Mouse (Mus musculus) liver, embryonic 16.5 days (tissue): ENCODE measurements around the gene Tcerg1l. TPM values are rescaled to one million over a fixed set of nuclear protein-coding genes. Genes with fewer than 3 reads are reported as not detected.

ENCODE experiments used
- ATAC-seq: fragments of 200-750 bp; cut with Nextera tagmentation; 2 replicates; pipeline ENCODE4 v1.8.0; 2017; ENCODE audit warnings: low read depth, mild to moderate bottlenecking, moderate number of reproducible peaks, moderate library complexity
- H3K27ac ChIP-seq: fragments of 300-500 bp; sonication (generic); 2 replicates; pipeline ENCODE4 v1.5.1; 2014; ENCODE audit warnings: mild to moderate bottlenecking, low read length
- H3K27me3 ChIP-seq: fragments of 300-500 bp; sonication (generic); 2 replicates; pipeline ENCODE4 v1.6.1; 2014; ENCODE audit warnings: low read depth, low read length, mixed read lengths; ENCODE audit not compliant: control insufficient read depth, insufficient read depth
- H3K36me3 ChIP-seq: fragments of 300-500 bp; sonication (generic); 2 replicates; pipeline ENCODE4 v1.6.1; 2014; ENCODE audit warnings: mild to moderate bottlenecking; ENCODE audit not compliant: control insufficient read depth, insufficient read depth
- H3K4me1 ChIP-seq: fragments of 300-500 bp; sonication (generic); 2 replicates; pipeline ENCODE4 v1.6.1; 2014; ENCODE audit warnings: low read depth, low read length, mixed read lengths; ENCODE audit not compliant: control insufficient read depth
- H3K4me2 ChIP-seq: fragments of 300-500 bp; sonication (generic); 2 replicates; pipeline ENCODE4 v1.6.1; 2014; ENCODE audit warnings: low read depth, low read length, mixed read lengths
- H3K4me3 ChIP-seq: fragments of 300-500 bp; sonication (generic); 2 replicates; pipeline ENCODE4 v1.5.1; 2014; ENCODE audit warnings: low read depth, mild to moderate bottlenecking, low read length
- H3K9ac ChIP-seq: fragments of 300-500 bp; sonication (generic); 2 replicates; pipeline ENCODE4 v1.6.1; 2014; ENCODE audit warnings: low read depth, low read length
- H3K9me3 ChIP-seq: fragments of 300-500 bp; sonication (generic); replicated peaks from 2 replicates; pipeline ENCODE4 v1.6.1; 2016; ENCODE audit warnings: low read length; ENCODE audit not compliant: control insufficient read depth
- WGBS: fragments of 180-500 bp; shearing (Covaris S2); extraction: QIAGEN DNeasy Blood & Tissue Kit; methylation state at CpG from one replicate; pipeline ENCODE4 v1.1.7; 2014; ENCODE audit not compliant: insufficient replicate concordance; 5-methylcytosine and 5-hydroxymethylcytosine counted together
- polyA plus RNA-seq: library from polyadenylated mRNA; unstranded; fragments of >200 nt; fragmentation: Nextera tagmentation; extraction: Ambion mirVana; gene quantifications from 2 replicates; pipeline ENCODE4 v1.2.1, GENCODE M21; 2015

Gene Tcerg1l
- polyA plus RNA-seq, 1 experiment from 2014 or later = not detected

- H3K9ac ChIP-seq = no peak overlapping the region
- no peak overlapping the region for H3K4me3 ChIP-seq
- no peak for ATAC-seq
- H3K36me3 ChIP-seq = no peaks in the 10 kb centered on the region
- H3K27me3 ChIP-seq = peaks cover 31% of the 10 kb centered on the region
- no peak overlapping the region for H3K27ac ChIP-seq
- WGBS = 68% methylated on average over 8 of the region's 8 CpGs
- H3K4me2 ChIP-seq = no peak overlapping the region
- no peaks in the 10 kb centered on the region; the same call in 1 of the 2 replicates for H3K4me1 ChIP-seq
- no peaks in the 10 kb centered on the region for H3K9me3 ChIP-seq
These were observed 3.2 kb upstream of the Tcerg1l start for GRCm38 (mm10) chr7:138400506-138401272.

GRCm38 (mm10) chr7:138398182-138398793 lies 758 bp upstream of the Tcerg1l start:
- H3K27me3 ChIP-seq = peaks cover 31% of the 10 kb centered on the region
- H3K9me3 ChIP-seq = no peaks in the 10 kb centered on the region
- no peak overlapping the region for H3K4me2 ChIP-seq
- ATAC-seq = no peak
- H3K4me3 ChIP-seq = no peak overlapping the region
- H3K27ac ChIP-seq = no peak overlapping the region
- no peaks in the 10 kb centered on the region; the same call in 1 of the 2 replicates for H3K4me1 ChIP-seq
- H3K9ac ChIP-seq = no peak overlapping the region
- H3K36me3 ChIP-seq = no peaks in the 10 kb centered on the region
- 5% methylated on average over 21 of the region's 21 CpGs for WGBS

- ATAC-seq = no peak
- no peaks in the 10 kb centered on the region for H3K9me3 ChIP-seq
- peak overlapping the region; percentile 13; the same call in 1 of the 2 replicates for H3K4me3 ChIP-seq
- H3K4me1 ChIP-seq = no peaks in the 10 kb centered on the region; the same call in 1 of the 2 replicates
- no peak overlapping the region for H3K27ac ChIP-seq
- H3K4me2 ChIP-seq = peak overlapping the region; percentile 30
- H3K9ac ChIP-seq = no peak overlapping the region
- WGBS = 2% methylated on average over 38 of the region's 41 CpGs
- H3K36me3 ChIP-seq = no peaks in the 10 kb centered on the region
- peaks cover 31% of the 10 kb centered on the region for H3K27me3 ChIP-seq
These were observed 556 bp downstream of the Tcerg1l start for GRCm38 (mm10) chr7:138396863-138397484.

- no peak for ATAC-seq
- no peak overlapping the region for H3K4me2 ChIP-seq
- 36% methylated on average over 13 of the region's 13 CpGs for WGBS
These were observed 1.2 kb downstream of the Tcerg1l start for GRCm38 (mm10) chr7:138396109-138396862.

GRCm38 (mm10) chr7:138389941-138390340 lies 7.6 kb downstream of the Tcerg1l start:
- H3K36me3 ChIP-seq = no peaks in the 10 kb centered on the region
- H3K9me3 ChIP-seq = no peaks in the 10 kb centered on the region
- H3K4me1 ChIP-seq = no peaks in the 10 kb centered on the region
- no peak for ATAC-seq
- no peak overlapping the region for H3K27ac ChIP-seq
- H3K4me3 ChIP-seq = no peak overlapping the region
- no peak overlapping the region for H3K4me2 ChIP-seq
- H3K27me3 ChIP-seq = no peaks in the 10 kb centered on the region
- WGBS = 59% methylated on average over 6 of the region's 6 CpGs
- no peak overlapping the region for H3K9ac ChIP-seq

More at GRCm38 (mm10) chr7:138396109-138396862, 1.2 kb downstream of the Tcerg1l start:
- Histone ChIP-seq H3K9ac (no peak overlapping the region), H3K4me3 (no peak overlapping the region), H3K27ac (no peak overlapping the region), H3K36me3 (no peaks in the 10 kb centered on the region), H3K27me3 (peaks cover 31% of the 10 kb centered on the region), H3K9me3 (no peaks in the 10 kb centered on the region), H3K4me1 (no peaks in the 10 kb centered on the region; the same call in 1 of the 2 replicates)

GRCm38 (mm10) chr7:138389071-138389470 lies 8.5 kb downstream of the Tcerg1l start:
- ATAC-seq = no peak
- Histone ChIP-seq H3K36me3 (no peaks in the 10 kb centered on the region), H3K4me1 (no peaks in the 10 kb centered on the region), H3K4me2 (no peak overlapping the region), H3K27ac (no peak overlapping the region), H3K9me3 (no peaks in the 10 kb centered on the region), H3K4me3 (no peak overlapping the region), H3K27me3 (no peaks in the 10 kb centered on the region), H3K9ac (no peak overlapping the region)
- WGBS = 37% methylated on average over 3 of the region's 3 CpGs

GRCm38 (mm10) chr7:138379221-138379620 lies 18.3 kb downstream of the Tcerg1l start:
- H3K36me3 ChIP-seq = no peaks in the 10 kb centered on the region
- no peaks in the 10 kb centered on the region for H3K27me3 ChIP-seq
- no peak overlapping the region for H3K27ac ChIP-seq
- WGBS = 67% methylated on average over 3 of the region's 3 CpGs
- H3K4me2 ChIP-seq = no peak overlapping the region
- no peak overlapping the region for H3K9ac ChIP-seq
- H3K9me3 ChIP-seq = no peaks in the 10 kb centered on the region
- ATAC-seq = no peak
- no peaks in the 10 kb centered on the region for H3K4me1 ChIP-seq
- H3K4me3 ChIP-seq = no peak overlapping the region

GRCm38 (mm10) chr7:138378546-138378945 lies 19.0 kb downstream of the Tcerg1l start:
- H3K4me2 ChIP-seq = no peak overlapping the region
- no peaks in the 10 kb centered on the region for H3K9me3 ChIP-seq
- no peak for ATAC-seq
- H3K4me1 ChIP-seq = no peaks in the 10 kb centered on the region
- no peak overlapping the region for H3K27ac ChIP-seq
- no peak overlapping the region for H3K4me3 ChIP-seq
- H3K27me3 ChIP-seq = no peaks in the 10 kb centered on the region
- no peak overlapping the region for H3K9ac ChIP-seq
- WGBS = 61% methylated on average over 4 of the region's 4 CpGs
- H3K36me3 ChIP-seq = no peaks in the 10 kb centered on the region
